Mouse (Mus musculus) liver (tissue): ENCODE results near the gene Etfdh.
"Not testable (repeated sequence)": the region's sequence is repeated elsewhere in the genome, so short reads cannot be mapped to it uniquely, and the experiment has no call there.

ENCODE experiments used
- DNase-seq: peaks from one replicate; pipeline ENCODE4 v3.0.0-alpha.2; 2020; ENCODE audit warnings: mixed read lengths

Gene Etfdh

GRCm38 (mm10) chr3:79576865-79577264 is 52.4 kb downstream of the Etfdh start:
- DNase-seq, result no peak

GRCm38 (mm10) chr3:79576468-79576816 is 52.9 kb downstream of the Etfdh start:
- no peak for DNase-seq

GRCm38 (mm10) chr3:79575576-79576467 is 53.5 kb downstream of the Etfdh start:
- DNase-seq, result peak; percentile 60

GRCm38 (mm10) chr3:79574336-79574735 is 55.0 kb downstream of the Etfdh start:
- peak; percentile 78 for DNase-seq

DNA sequence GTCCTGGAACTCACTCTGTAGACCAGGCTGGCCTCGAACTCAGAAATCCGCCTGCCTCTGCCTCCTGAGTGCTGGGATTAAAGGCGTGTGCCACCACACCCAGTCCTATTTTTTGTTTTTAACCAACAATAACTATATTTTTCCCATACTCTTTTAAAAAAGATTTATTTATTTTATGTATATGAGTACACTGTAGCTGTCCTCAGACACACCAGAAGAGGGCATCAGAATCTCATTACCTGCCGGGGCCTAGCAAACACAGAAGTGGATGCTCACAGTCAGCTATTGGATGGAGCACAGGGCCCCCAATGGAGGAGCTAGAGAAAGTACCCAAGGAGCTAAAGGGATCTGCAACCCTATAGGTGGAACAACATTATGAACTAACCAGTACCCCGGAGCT is 55.9 kb downstream of the Etfdh start:
- not testable (repeated sequence) for DNase-seq

- no peak for DNase-seq
Observed at GRCm38 (mm10) chr3:79572399-79572798, 56.9 kb downstream of the Etfdh start.

- no peak for DNase-seq
Observed at GRCm38 (mm10) chr3:79569351-79569681, 60.0 kb downstream of the Etfdh start.

DNA sequence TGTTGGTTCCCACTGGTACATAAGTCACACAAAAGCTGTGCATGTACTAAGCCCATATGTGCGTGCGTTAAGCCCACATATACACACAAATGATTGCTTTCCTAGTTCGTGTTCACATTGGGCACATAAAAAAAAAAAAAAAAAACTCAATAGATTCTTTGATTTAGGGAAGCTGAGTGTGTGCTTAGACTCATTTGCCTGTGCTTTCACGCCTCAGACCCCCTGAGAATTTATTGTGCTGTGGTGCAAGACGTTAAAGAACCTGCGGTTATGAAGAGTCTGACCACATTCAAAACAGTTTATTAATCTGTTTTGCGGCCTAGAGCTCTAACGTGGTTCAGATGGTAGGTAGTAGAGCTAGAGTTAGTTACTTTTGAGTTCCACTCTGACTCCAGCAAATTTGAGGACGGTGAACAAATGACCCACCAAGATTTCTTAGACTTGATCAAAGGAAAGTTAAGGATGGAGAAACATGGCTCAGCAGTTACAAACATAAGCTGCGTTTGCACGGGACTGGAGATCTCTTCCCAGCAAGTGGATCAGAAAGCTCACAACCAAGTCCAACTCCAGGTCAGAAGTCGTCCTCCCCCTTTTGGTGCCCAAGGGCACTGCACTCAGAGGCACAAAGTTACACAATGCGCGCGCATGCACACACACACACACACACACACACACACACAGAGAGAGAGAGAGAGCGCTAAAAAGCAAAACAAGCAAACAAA is 60.5 kb downstream of the Etfdh start:
- DNase-seq, result no peak

DNA sequence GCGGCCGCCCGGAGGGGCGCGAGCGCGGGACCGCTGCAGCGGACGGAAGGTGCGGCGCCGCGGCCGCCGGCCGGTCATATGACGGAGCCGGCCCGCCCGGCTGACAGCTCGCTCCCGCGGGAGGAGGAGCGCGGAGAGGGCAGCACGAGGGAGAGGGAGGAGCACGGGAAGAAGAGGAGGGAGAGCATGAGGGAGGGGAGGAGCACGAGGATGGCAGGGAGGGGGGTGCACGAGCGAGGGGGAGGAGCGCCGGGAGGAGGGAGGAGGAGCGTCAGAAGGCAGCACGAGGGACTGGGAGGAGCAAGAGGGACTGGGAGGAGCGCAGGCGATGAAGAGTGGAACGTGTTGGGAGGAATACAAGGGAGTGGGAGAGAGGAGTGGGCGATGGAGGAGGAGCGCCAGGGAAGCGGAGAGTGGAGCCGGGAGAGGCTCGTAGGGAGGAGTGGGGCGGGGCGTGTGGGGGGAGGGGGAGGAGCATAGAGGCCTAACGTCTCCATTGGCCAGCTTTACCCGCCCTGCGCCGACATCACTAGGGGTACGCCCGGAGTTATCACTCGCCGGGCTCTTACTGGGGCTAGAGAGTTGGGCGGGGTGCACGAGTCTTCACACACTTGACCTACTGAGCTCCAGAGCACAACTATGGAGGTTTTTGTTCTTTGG is 61.5 kb downstream of the Etfdh start, which contains the start of gene Fnip2:
Gene Fnip2, minus strand, starts transcription at position 94 of the 660 bp plus-strand sequence.
- DNase-seq, result peak; percentile 99

DNA sequence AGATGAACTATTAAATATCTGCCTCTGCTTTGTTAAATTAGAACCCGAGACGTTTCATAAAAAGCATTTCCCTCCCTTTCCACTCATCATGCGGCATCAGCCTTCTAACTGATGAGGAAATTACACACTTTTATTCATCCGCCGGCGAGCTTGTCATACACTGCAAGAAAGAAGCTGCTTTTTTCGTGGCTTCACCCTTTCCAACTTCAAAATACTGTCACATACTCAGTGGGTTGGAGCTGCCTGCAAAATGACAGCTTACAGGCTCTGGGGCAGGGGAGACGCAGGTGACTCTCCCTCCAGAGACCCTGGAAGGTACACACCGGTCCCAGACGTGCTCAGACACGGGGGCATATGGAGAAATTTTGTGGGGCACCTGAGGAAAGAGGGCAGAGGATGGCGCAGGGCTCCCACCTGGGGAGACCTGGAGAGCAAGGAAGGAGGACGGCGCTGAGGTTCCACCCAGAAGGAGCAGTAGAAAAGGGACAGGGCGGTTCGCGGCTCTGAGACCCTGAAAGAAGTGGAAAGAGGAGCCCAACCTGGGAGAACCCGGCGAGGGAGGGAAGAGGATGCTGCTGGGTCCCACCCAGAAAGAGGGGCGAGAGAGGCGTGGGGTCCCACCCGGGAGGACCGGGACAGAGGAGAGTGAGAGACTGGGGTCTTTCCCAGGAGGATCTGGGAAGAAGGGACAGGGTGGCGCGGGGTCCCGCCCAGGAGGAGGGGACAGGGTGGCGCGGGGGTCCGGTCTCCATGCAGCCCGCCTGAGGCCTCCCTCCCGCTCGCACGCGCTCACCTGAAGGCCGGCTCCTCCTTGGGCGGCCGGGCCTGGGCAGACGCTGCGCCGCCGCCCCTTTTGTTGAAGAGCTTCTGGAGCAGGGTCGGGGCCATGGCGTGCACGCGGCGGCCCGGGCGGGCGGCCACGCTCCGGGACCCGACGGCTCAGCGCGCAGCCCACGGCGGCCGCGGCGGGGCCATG is 62.3 kb downstream of the Etfdh start:
- peak; percentile 55 for DNase-seq

DNA sequence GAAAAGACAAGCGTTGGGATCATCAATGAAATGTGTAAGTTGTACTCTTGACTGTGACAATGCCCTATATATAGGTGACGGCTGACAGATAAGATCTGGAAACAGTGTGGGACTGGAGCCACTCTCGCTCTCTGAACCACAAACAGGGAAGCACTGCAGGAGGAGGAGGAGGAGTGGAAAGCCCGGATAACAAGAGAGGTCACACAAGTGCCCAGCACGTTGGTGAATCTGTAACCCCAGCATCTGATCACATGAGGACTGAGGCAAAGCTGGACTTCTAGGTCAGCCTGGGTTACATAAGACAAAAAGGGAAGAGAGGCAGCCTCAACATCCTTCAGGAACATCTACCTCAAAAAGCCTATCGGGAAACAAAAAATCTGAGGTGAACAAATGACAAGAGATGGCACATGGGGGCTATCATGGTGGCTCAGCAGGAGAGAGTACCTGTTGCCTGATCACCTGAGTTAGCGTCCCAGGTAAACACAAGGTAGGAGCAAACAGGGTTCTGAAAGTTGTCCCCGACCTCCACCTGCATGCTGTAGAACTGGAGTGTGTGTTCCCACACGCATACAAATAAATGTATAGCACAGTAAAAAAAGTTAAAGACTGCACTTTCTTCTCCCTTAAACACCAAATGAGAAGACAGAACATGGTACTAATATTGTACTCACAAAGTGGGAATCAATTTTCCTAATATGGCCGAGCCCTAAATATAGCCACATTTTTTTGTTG is 64.3 kb downstream of the Etfdh start:
- no peak for DNase-seq

- DNase-seq, result no peak
Observed at GRCm38 (mm10) chr3:79563511-79563910, 65.8 kb downstream of the Etfdh start.

GRCm38 (mm10) chr3:79561784-79562715 is 67.2 kb downstream of the Etfdh start:
- no peak for DNase-seq

DNA sequence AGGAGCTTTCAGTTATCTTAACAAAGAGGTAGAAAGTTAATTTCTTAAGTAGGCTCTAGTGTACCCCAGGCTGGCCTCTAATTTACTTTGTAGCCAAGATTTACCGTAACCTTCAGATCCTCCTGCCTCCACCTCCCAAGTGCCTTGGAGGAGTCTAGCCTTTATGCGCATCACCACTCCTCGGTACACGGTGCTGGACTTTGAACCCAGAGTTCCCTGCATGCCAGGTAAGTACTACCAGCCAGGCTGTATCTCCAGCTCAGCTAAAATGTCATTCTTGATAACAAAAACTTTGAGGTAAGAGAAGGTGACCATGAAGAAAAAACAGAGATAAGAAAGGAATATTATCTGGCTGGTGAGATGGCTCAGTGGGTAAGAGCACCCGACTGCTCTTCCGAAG is 68.7 kb downstream of the Etfdh start:
- DNase-seq, result no peak

- no peak for DNase-seq
Observed at GRCm38 (mm10) chr3:79559773-79560045, 69.6 kb downstream of the Etfdh start.

- no peak for DNase-seq
Observed at GRCm38 (mm10) chr3:79559021-79559772, 70.1 kb downstream of the Etfdh start.

DNA sequence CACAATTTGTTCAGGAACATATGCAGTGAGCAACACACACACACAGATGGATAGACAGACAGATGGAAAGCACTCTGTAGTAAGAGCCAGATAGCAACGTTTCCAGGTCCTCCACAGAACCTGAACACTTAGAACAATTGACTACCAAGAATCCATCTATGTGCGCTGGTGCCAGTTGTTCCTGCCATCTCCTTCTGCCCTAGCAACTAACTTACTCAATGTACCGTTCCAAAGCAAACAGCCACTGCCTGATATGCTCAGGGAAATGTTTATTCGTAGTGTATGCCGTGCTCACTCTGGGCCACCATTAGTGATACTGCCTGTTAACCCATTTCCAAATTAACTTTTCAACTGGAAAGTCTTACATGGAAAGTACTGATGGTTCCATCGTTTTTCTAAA is 74.2 kb downstream of the Etfdh start:
- no peak for DNase-seq
